Mouse (Mus musculus) heart, embryonic 12.5 days (tissue): ENCODE measurements at regions not wholly inside any gene's neighbourhood (a gene's known extent, or its start where the extent isn't known, plus 50 kb on each side); places are given as distances from the start of the nearest gene placed in this dataset.
"Not testable (repeated sequence)": the region's sequence is repeated elsewhere in the genome, so short reads cannot be mapped to it uniquely, and the experiment has no call there.

Source experiments
- ATAC-seq: fragments of 200-750 bp; cut with Nextera tagmentation; 2 replicates; pipeline ENCODE4 v1.8.0; 2017; ENCODE audit warnings: moderate TSS enrichment, moderate library complexity; ENCODE audit not compliant: insufficient number of reproducible peaks, low FRiP score
- H3K27ac ChIP-seq: fragments of 300-500 bp; sonication (generic); 2 replicates; pipeline ENCODE4 v1.5.1; 2016; ENCODE audit warnings: mild to moderate bottlenecking, moderate library complexity; ENCODE audit not compliant: poor library complexity, severe bottlenecking
- H3K27me3 ChIP-seq: fragments of 300-500 bp; sonication (generic); replicated peaks from 2 replicates; pipeline ENCODE4 v1.6.1; 2016; ENCODE audit warnings: mild to moderate bottlenecking, moderate library complexity
- H3K36me3 ChIP-seq: fragments of 300-500 bp; sonication (generic); 2 replicates; pipeline ENCODE4 v1.6.1; 2016; ENCODE audit warnings: mild to moderate bottlenecking, moderate library complexity
- H3K4me1 ChIP-seq: fragments of 300-500 bp; sonication (generic); replicated peaks from 2 replicates; pipeline ENCODE4 v1.6.1; 2016; ENCODE audit warnings: mild to moderate bottlenecking
- H3K4me2 ChIP-seq: fragments of 300-500 bp; sonication (generic); 2 replicates; pipeline ENCODE4 v1.6.1; 2016; ENCODE audit warnings: mild to moderate bottlenecking, moderate library complexity
- H3K4me3 ChIP-seq: fragments of 300-500 bp; sonication (generic); 2 replicates; pipeline ENCODE4 v1.5.1; 2016; ENCODE audit warnings: mild to moderate bottlenecking
- H3K9ac ChIP-seq: fragments of 300-500 bp; sonication (generic); 2 replicates; pipeline ENCODE4 v1.6.1; 2016; ENCODE audit warnings: mild to moderate bottlenecking, moderate library complexity
- H3K9me3 ChIP-seq: fragments of 300-500 bp; sonication (generic); replicated peaks from 2 replicates; pipeline ENCODE4 v1.6.1; 2016; ENCODE audit warnings: mild to moderate bottlenecking, moderate library complexity
- WGBS: fragments of 180-500 bp; shearing (Covaris S2); methylation state at CpG from one replicate; pipeline ENCODE4 v1.1.7; 2016; 5-methylcytosine and 5-hydroxymethylcytosine counted together

DNA sequence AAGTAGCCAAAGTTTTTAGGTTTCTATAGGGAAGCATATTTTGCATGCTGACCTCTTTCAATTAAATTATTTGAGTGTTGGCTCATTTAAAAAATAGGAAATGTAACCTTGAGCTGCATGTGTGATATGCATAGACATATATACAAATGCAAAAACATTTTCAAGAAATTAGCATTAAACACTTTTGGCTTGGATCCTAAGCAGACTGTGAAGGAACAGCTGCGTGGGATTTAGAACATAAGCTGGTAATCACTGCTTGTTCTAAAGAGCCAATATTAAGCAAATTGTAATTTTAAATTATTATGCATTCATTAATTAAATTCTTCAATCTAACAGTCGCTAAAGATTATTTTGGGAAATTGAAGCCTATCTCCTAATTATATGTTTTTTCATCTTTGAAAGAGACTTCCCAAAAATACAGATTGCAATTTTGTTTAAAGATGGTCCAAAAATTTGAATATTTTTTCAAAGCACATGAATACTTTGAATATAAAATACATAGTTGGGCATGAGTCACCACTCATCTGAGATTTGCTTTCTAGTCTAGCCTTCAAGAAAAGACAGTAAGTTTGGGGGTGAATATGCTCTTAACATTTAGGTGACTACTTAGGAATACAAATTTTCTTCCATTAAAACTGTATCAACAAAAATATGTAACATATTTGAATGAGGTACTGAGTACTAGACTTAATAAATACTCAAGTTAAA, 163.3 kb upstream of the Hsf2 start:
- H3K4me3 ChIP-seq = no peak overlapping the region
- H3K27me3 ChIP-seq = no peaks in the 10 kb centered on the region
- H3K4me1 ChIP-seq = no peaks in the 10 kb centered on the region
- no peak overlapping the region for H3K4me2 ChIP-seq
- ATAC-seq = no peak
- H3K27ac ChIP-seq = no peak overlapping the region
- 73% methylated on average over 2 of the region's 2 CpGs for WGBS
- H3K9me3 ChIP-seq = no peaks in the 10 kb centered on the region
- no peaks in the 10 kb centered on the region for H3K36me3 ChIP-seq
- no peak overlapping the region for H3K9ac ChIP-seq

GRCm38 (mm10) chr10:57324226-57324625, 162.0 kb upstream of the Hsf2 start:
- no peaks in the 10 kb centered on the region for H3K4me1 ChIP-seq
- no peaks in the 10 kb centered on the region for H3K36me3 ChIP-seq
- no peaks in the 10 kb centered on the region for H3K9me3 ChIP-seq
- ATAC-seq = no peak
- H3K27me3 ChIP-seq = no peaks in the 10 kb centered on the region
- no peak overlapping the region for H3K4me3 ChIP-seq
- H3K9ac ChIP-seq = no peak overlapping the region
- H3K4me2 ChIP-seq = no peak overlapping the region
- 58% methylated on average over 1 of the region's 1 CpGs for WGBS
- H3K27ac ChIP-seq = no peak overlapping the region

- not testable (repeated sequence) for H3K27me3 ChIP-seq, H3K9ac ChIP-seq, H3K4me1 ChIP-seq, H3K9me3 ChIP-seq, H3K4me2 ChIP-seq, H3K4me3 ChIP-seq, ATAC-seq, H3K36me3 ChIP-seq, H3K27ac ChIP-seq
- WGBS = 82% methylated on average over 1 of the region's 1 CpGs
These were observed 123.4 kb upstream of the Hsf2 start for GRCm38 (mm10) chr10:57362781-57363180.
